Mouse (Mus musculus) T-cell, adult 2 months (primary cell): ENCODE data around the gene Keap1.

ENCODE experiments used
- DNase-seq: peaks from one replicate; pipeline ENCODE4 v3.0.0; 2022; ENCODE audit warnings: low spot score

The Keap1 gene

GRCm38 (mm10) chr9:21195736-21196505 lies 43.2 kb downstream of the Keap1 start:
- peak; percentile 57 for DNase-seq

GRCm38 (mm10) chr9:21194787-21195493 lies 44.2 kb downstream of the Keap1 start:
- no peak for DNase-seq

GRCm38 (mm10) chr9:21193786-21194185 lies 45.4 kb downstream of the Keap1 start:
- no peak for DNase-seq

- no peak for DNase-seq
Observed at GRCm38 (mm10) chr9:21190670-21191069, 48.5 kb downstream of the Keap1 start.

- DNase-seq, result peak; percentile 51
Observed at GRCm38 (mm10) chr9:21189905-21190304, 49.3 kb downstream of the Keap1 start.

GRCm38 (mm10) chr9:21185436-21185835 lies 53.7 kb downstream of the Keap1 start:
- no peak for DNase-seq

- DNase-seq, result no peak
Observed at GRCm38 (mm10) chr9:21184733-21185132, 54.4 kb downstream of the Keap1 start.

- peak; percentile 59 for DNase-seq
Observed at GRCm38 (mm10) chr9:21183905-21184413, 55.2 kb downstream of the Keap1 start.

- no peak for DNase-seq
Observed at GRCm38 (mm10) chr9:21183421-21183820, 55.7 kb downstream of the Keap1 start.

- DNase-seq, result no peak
Observed at GRCm38 (mm10) chr9:21181421-21182220, 57.5 kb downstream of the Keap1 start.

GRCm38 (mm10) chr9:21180841-21181240 lies 58.3 kb downstream of the Keap1 start:
- DNase-seq, result no peak

- no peak for DNase-seq
Observed at GRCm38 (mm10) chr9:21180402-21180801, 58.8 kb downstream of the Keap1 start.
